Mouse (Mus musculus) ovary, postnatal 36 days (tissue): ENCODE data around the gene Kctd2.

Source experiments
- DNase-seq: peaks from one replicate; pipeline ENCODE4 v3.0.0; 2022; ENCODE audit warnings: low spot score, mixed read lengths

The Kctd2 gene

GRCm38 (mm10) chr11:115400630-115401391, 19.1 kb upstream of the Kctd2 start:
- DNase-seq: no peak

DNA sequence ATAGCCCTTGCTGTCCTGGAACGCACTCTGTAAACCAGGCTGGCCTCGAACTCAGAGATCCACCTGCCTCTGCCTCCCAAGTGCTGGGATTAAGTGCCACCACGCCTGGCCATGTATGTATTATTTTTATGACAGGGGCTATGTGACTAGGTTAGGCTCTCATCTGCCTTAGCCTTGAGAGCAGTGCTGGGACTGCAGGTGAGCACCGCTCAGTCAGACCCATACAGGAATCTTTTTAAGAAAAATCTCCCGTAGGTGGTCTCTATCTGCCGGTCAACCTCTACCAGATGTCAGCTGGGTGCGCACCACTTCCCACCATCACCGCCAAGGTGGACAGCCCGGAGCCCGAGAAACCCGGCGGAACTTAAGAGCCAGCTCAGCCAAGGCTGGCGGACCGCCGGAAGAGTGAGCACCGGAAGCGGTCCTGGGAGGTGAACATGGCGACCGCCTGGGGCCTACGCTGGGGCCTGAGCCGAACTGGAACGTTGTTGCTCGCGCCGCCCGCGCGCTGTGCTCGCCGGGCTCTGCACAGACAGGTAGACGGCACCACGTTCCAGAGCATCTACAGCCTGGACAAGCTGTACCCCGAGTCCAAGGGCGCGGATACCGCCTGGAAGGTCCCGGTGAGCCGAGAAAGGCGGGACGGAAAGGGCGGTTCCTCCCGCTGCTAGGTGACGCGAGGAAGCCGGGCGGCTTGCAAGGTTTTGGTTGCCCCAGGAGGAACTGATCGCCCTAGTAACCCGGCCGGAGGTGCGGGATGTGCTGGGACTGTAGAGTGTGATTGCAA, 16.4 kb upstream of the Kctd2 start, which contains the start of gene Mrpl58:
Gene Mrpl58, plus strand, starts transcription at position 415 of the 787 bp plus-strand sequence.
- peak; percentile 84 for DNase-seq

DNA sequence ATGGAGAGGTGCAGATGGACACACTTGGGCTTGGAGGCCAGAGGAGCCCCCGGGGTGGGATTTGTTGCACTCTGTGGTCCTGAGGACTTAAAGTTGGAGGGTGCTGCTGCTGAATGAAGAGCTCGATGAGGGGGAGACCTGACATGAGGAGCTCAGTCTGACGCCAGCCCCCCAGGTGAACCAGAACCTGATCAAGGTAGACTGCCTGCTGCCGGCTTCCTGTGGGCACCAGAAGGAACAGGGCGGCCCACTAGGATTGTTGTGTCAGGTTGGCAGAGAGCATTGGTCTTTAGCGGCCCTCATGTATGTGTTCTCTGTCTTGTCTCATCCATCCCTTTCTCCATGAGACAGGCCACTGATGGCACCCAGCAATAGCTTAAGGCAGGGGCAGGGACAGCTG, 14.2 kb upstream of the Kctd2 start:
- DNase-seq: no peak

GRCm38 (mm10) chr11:115406858-115407401, 13.0 kb upstream of the Kctd2 start:
- no peak for DNase-seq

GRCm38 (mm10) chr11:115408266-115408920, 11.5 kb upstream of the Kctd2 start:
- DNase-seq: no peak

DNA sequence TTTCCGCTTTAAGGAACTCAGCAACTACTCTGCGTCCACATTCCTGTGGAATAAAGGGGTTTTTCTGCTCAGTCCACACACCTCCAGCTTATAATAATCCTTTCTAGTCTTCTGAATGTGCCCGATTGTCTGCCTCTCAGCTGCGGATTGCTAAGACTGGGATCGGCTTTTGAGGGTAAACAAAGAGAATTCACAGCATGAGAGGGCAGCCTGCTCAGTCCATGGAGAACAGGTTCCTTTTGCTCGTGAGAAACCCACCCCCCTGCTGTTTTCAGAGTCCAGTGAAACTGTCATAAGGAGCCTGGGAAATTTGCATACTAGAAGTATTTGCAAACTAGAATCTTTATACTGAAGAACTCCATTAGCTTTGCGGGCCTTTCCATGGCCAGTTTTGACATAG, 10.4 kb upstream of the Kctd2 start:
- no peak for DNase-seq

DNA sequence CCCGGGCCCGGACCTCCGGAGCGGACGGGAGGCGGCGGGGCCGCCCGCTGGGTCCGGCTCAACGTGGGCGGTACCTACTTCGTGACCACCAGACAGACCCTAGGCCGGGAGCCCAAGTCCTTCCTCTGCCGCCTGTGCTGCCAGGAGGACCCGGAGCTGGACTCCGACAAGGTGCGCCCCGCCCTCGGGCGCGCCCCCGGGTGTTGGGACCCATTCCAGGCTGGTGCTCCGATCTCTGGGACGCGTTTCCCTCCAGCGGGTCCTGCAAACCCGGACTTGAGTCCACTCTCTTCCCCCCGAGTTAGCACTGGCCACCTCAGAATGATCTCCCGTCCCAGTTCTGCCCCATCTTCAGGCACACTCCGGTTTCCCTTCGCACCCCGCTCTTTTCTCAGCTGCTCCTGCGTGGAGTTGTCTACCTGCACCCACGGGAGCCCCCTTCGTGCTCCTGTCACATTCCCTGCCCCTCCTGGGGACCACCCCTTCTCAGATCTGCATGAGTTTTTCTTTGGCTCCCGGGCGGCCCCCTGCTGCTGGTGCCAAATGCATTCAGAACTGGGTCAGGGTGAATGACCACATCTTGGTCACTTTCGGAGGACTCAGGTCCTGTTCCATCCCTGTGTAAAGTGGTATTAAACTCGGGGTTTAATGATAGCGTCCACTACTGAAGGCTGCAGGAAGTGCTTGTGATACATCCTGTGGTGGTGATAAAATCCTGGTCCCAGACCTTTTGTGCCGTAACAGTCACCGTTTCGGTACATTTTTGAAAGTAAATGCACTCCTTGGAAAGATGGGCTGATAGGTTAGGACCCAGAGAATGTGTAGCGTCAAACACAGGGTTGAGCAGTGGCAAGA, 635 bp downstream of the Kctd2 start:
- peak; percentile 69 for DNase-seq

- no peak for DNase-seq
Measured at GRCm38 (mm10) chr11:115421328-115421727, 1.4 kb downstream of the Kctd2 start.

- no peak for DNase-seq
Measured at GRCm38 (mm10) chr11:115421972-115422371, 2.0 kb downstream of the Kctd2 start.

DNA sequence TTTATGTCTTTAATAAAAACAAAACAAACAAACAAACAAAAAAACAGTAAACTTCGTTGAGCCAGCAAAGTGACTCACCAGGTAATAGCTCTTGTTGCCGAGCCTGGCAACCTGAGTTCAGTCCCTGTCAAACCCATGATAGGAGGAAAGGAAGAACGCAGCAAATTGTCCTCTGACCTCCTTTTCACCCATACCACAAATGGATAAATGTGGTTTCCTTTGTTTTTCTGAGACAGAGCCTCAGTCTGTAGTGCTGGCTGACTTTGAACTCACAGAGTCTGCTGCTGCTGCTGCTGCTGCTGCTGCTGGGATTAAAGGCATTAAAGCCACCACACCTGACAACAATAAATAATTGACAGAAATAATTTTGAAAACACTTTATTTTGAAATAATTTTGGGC, 3.2 kb downstream of the Kctd2 start:
- DNase-seq: no peak

DNA sequence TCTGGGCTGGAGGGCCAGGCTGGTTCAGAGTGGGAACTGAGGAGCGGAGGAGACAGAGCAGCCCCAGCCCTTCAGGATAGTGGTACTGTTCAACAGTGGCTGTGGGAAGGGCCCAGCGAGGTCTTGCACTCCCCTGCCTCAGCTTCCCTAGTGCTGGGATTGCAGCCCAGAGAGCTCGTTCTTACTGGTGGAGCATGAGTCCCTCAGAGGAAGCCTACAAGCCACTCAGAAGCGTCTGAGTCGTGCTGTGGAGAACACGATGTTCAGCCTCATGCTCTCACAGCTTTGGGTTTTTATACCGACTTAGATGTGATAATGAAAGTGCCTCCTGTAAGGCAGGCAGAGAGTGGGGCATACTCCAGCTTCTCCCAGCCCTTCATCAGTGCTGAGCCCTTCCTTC, 4.7 kb downstream of the Kctd2 start:
- no peak for DNase-seq

DNA sequence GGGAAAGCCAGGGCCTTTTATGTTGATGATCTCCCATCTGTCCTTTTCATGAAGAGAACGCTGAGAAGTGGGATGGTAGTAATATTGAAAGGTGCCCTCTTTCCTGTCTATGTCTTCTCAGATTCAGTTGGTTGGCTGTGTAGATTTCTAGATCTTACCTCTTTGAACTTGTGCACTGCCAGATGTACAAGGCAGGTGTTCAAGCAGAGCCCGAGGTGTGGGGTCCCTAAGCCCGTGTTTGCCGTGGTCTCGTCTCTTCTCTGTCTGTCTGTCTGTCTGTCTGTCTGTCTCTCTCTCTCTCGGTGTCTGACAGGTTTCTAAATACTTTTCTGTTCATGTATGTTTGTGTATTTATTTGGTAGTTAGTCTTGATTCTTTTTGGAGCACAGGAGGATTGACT, 5.7 kb downstream of the Kctd2 start:
- DNase-seq: no peak

DNA sequence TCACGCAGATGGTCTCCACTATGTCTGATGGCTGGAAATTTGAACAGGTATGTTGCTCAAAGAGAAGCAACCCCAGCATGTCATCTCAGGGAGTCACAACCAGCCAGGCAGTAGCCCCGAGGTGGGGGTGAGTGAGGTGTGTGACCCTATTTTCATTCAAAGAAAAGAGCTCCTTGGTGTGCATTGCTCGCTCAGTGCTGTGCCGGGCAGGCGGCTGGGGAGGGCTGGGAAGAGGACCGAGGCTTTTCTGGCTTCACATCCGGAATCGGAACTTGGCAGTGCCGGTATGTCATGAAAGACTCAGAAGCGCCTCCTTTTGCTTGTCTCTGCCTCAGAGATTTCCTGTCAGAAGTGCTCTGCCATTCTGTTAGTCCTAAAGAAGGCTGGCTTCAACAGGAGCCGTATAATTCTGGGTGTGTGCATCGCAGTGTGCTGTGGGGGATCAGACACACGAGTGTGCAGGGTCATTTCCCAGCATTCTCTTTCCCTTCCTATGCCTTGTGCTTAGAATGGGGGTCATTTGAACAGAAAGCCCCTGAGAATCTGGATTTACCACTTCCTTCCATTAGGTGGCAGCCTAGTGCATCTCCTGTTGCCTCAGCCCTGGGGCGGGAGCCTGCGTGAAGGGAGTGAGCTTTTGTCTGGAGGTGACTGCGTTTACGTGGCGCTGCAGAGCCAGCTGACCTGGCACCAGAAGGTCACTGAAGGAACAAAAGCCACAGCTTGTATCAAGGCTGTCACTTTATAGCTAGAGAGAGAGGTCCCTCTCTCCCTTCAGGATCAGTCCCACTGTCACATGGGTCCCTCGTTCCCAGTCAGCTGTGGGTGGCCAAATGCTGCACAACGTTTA, 7.8 kb downstream of the Kctd2 start:
- DNase-seq: peak; percentile 51

DNA sequence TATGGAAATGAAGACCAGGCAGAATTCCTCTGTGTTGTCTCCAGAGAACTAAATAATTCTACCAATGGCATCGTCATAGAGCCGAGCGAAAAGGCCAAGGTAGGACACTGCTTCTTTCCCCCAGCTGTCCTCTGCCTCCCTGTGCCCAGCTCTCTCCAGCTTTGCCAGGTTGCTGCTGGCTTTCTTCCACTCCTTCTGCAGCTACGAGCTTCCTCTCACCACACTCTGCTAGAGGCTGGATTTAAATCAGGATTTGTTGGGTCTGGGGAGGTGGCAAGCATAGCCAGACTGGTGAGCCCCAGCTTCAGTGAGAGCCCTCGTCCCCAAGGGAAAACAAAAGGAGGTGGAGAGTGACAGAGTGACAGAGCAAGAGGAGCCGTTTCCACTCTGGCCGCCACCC, 9.4 kb downstream of the Kctd2 start:
- no peak for DNase-seq

GRCm38 (mm10) chr11:115430561-115430960, 10.6 kb downstream of the Kctd2 start:
- no peak for DNase-seq

DNA sequence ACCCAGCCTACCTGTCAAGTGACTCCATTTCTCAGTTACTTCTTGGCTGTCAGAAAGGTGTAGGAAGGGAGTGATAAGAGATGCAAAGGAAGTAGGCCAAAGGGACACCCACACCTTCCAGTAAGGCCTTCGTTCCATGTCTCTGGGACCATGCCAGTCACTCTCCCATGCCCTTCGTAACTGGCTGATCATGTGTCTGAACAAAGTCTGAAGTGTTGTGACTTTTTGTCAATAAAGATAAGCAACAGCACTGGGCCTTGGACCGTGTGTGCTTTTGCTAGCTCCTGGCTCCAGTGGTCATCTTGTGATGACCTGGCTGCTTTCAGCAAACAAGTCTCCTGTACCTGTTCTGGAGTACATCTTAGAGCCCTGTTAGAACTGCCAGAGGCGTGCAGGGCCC, 12.9 kb downstream of the Kctd2 start:
- no peak for DNase-seq

GRCm38 (mm10) chr11:115433342-115433741, 13.4 kb downstream of the Kctd2 start:
- DNase-seq: no peak

DNA sequence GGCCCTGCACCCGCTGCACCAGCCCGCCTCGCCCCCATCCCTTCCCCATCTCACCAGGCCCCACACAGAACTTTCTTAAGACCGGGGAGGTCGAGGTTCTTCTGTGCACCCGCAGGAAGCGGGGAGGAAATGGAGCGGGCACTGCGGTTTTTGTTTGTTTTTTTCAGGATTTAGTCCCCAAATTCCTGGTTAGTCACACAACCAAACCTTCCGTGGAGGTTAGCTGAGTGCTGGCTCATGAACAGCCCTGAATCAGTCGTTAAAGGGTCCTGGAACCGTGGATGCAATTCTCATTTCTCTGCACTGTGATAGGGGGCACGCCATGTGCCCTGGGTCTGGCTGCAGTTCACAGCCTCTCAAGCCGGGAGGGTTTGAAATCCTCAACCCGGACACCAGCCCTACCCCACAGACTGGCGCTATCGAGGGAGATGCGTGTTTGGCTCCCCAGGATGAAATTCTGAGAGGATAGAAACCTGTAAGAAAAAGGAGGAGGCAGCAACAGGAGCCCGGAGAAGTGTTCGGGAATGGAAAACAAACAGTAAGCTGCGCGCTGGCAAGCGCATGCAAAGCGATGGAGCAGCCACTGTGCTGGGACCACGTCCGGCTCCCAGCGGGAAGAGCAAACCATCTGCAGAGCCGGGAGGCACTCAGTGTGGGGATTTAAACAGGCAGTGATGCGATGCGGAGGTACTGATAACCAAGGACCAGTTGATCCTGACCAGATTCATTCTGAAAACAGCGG, 15.8 kb downstream of the Kctd2 start:
- no peak for DNase-seq

DNA sequence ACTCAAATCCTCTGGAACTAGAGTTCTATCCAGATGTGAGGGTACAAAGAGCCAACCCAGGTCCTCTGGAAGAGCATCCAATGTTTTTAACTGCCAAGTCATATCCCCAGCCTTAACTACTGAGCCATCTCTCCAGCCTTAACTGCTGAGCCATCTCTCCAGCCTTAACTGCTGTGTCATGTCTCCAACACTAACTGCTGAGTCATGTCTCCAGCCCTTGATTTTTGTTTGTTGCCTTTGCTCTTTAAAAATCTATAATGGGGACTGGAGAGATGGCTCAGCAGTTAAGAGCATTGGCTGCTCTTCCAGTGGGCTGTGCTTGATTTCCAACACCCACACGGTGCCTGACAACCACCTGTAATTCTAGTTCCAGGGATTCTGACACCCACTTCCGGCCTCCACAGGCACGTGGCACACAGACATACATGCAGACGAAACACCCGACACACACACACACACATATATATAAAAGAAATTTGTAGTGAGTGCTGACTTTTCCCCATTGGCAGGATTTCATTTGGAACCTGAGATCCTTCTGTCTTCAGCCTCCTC, 17.7 kb downstream of the Kctd2 start:
- DNase-seq: no peak

DNA sequence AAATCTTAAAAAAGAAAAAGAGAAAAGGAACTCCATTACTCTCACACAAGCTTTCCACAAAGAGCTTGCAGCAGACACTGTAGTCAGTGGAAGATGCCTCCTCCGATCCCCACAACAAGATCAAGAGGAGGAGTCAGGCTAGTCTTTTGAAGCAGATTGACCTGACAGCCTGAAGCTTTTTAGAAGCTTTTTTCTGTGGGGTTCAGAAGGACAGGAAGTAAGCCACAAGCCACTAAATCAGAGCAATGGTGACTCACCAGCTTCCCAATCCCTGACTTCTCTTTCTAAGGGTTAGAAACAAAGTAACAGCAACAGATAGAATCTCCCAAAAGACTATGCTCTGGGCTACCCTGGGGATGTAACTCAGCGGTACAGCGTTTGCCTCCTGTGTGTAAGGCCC, 19.4 kb downstream of the Kctd2 start:
- no peak for DNase-seq
